Mouse (Mus musculus) thymus, postnatal 14 days (tissue): ENCODE data around the gene Cyp46a1.

Experiments used
- DNase-seq: peaks from one replicate; pipeline ENCODE4 v3.0.0; 2021

Cyp46a1 gene

DNA sequence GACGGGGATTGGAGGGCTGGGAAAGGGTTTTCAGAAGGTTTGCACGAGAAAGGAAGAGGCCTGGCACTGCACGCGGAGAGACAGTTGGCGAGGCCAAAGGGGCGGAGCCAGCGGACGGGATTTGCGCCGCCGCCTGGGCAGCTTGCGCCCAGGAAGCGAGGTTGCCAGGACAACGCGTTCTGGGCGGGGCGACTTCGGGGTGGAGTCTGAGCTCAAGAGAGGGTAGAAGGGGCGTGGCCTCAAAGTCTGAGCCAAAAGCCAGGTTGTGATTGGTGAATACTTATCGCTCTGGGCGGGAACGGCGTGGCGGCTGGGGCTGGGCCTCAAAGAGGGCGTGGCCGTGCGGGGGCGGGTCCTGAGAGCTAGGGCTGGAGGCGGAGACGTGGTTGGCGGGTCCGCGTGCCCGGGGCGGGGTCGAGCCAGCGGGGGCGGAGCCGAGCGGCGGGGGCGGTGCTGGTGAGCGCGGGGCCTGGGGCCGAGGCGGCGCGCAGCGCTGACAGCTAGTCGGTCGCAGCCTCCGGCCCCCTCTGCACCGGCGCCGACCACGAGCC lies at the start of gene Cyp46a1:
Cyp46a1 (plus strand) TSS at position 487 of the 551 bp plus-strand sequence.
- DNase-seq = peak; percentile 94

GRCm38 (mm10) chr12:108284455-108285224 lies 49.5 kb upstream of the Cyp46a1 start:
- DNase-seq = no peak

GRCm38 (mm10) chr12:108285225-108286011 lies 48.8 kb upstream of the Cyp46a1 start:
- no peak for DNase-seq

- DNase-seq = no peak
Measured at GRCm38 (mm10) chr12:108286381-108286780, 47.8 kb upstream of the Cyp46a1 start.

- DNase-seq = no peak
Measured at GRCm38 (mm10) chr12:108287011-108287410, 47.2 kb upstream of the Cyp46a1 start.

DNA sequence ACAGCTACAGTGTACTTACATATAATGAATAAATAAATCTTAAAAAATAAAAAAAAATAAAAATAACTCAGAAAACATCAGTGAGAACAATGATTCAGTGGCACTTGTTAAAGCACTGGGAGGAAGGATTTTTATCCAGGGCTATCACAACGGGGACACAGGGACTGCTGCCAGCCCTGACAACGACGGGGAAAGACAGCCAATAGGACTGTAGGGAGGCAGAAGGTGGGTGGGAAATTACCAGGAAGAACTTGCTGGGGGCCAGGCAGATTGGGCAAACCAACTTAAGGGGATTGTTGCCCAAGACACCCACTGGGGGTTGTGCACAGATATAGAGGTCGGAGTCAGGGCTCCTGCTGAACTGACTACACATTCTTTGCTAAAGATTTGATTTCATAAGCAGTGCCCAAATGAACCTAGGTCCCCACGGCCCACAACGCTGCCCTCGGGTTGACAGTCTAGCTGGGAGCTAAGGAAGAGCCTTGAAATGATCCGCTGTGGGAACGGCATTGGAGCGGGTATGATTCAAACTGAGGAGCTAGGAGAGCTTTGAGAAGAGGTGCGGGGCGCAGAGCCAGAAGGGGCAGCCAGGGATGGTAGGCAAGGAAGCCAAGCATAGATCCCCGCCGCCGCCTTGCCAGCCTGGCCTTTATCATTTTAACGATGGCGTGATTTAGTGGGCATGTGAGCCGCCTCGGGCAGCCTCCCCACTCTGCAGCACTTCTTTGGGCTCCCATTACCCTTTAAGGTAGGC lies 45.9 kb upstream of the Cyp46a1 start:
- DNase-seq = no peak

DNA sequence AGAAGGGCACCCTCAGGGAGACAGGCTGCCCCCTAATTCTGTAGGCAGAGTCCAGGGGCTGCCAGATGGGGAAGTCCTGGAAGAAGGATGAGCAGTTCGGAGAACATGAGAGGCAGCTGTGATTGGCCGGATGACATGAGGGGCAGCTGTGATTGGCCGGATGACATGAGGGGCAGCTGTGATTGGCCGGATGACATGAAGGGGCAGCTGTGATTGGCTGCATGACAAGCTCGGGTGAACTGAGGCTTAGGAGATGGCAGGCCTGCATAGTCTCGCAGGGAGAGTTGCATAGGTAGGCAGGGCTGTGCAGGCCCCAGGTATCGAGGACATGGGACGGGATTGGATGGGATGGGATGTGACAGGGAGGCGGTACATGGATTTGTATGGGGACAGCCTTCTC lies 41.8 kb upstream of the Cyp46a1 start:
- peak; percentile 29 for DNase-seq

GRCm38 (mm10) chr12:108292957-108293356 lies 41.2 kb upstream of the Cyp46a1 start:
- DNase-seq = peak; percentile 86

DNA sequence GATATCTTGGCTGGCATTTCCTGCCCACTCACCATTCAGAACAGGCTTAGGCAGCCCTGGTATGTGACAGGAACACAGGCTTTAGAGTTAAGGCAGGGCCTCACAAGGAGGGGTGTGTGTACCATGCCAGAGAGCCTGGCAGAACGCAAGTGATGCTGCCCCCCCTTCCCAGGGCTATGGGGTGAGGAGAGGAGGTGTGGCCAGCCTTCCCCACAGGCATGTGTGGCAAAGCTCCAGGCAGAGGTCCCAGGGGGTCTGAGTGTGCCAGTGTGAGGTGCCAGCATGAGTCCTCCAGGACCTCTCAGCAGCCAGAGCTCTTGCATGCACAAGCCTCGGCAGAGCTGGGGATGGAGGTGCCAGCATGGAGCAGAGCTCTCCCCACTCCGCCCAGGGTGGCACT lies 39.6 kb upstream of the Cyp46a1 start:
- no peak for DNase-seq

DNA sequence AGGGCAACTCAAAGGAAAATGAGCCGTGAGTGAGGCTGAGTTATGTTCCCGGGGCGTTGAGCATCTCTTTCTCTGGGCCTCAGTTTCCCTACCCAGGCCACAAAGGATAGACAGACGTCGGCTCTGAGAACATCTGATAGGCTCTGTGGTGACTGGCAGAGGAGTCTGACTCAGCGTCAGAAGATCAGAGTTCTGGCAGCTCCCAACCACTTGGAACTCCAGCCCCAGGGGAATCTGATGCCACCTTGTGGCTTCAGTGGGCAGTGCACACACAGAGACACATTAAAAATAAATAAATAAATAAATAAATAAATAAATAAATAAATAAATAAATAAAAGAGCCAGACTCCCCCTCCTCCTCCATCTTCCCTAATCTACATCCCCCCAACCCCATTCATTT lies 37.1 kb upstream of the Cyp46a1 start:
- DNase-seq = peak; percentile 25

- DNase-seq = no peak
Measured at GRCm38 (mm10) chr12:108301006-108301405, 33.2 kb upstream of the Cyp46a1 start.

DNA sequence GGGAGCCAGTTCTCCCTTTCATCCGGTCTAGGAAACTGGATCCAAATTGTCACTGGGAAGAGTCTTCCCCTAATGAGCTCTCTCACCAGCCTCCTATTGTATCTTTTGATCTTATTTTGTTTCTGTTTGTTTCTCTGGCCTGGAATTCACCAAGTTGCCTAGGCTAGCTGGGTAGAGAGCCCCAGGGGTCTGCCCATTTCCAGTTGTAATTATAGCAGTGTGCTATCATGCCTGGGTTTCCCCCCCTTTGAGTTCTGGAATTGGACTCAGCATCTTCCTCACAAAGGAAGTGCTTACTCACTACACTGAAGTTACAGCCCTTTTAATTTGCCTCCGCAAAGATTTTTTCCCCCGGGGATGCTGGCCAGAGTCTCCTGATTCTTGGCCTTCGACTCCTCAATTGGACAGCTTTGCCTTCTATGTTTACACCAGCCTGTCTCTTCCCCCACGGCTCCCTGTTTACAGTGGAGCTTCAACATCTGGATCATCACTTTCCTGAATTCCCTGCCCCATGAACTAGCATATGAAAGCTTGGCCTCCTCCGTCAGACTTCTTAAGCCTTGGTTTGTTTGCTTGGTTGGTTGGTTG lies 30.3 kb upstream of the Cyp46a1 start:
- no peak for DNase-seq

DNA sequence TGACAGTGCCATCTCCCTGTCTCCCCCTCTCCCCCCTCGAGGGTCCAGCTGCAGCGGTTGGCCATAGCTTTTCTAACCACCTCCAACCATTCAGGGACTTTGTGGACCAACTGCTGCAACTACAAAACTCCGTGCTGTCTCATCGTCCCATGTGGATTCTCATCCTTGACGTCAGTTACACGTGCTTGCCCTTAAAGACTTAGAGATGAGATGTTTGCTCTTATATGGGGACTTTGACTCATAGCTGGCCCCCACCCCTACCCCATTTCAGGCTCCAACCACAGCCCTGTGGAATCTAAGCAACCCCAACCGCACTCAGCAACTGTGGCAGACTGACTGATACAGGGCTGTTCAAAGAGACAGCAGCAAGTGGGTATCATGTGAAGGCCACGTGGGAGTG lies 29.0 kb upstream of the Cyp46a1 start:
- DNase-seq = no peak

GRCm38 (mm10) chr12:108305812-108306794 lies 28.1 kb upstream of the Cyp46a1 start, which contains the start of gene Hhipl1:
Gene Hhipl1, plus strand, starts transcription at chr12:108306270.
- no peak for DNase-seq

DNA sequence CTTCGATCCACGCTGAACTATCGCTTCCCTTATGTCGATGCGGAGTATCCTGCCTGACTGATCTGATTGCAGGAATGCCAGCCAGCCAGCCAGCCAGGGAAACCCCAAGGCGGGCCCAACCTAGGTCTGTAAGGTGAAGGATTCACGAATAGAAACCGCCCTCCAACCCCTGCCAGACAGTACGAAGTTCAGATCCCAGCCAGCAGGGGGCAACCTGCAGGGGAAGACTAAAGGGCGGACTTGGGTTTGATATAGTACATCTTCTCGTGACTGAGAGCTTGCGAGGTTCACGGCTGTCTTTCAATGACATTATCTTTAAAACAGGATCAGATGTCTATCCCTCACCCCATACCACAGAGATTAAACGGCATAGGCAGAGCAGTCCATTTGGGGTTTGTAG lies 26.6 kb upstream of the Cyp46a1 start:
- peak; percentile 68 for DNase-seq

DNA sequence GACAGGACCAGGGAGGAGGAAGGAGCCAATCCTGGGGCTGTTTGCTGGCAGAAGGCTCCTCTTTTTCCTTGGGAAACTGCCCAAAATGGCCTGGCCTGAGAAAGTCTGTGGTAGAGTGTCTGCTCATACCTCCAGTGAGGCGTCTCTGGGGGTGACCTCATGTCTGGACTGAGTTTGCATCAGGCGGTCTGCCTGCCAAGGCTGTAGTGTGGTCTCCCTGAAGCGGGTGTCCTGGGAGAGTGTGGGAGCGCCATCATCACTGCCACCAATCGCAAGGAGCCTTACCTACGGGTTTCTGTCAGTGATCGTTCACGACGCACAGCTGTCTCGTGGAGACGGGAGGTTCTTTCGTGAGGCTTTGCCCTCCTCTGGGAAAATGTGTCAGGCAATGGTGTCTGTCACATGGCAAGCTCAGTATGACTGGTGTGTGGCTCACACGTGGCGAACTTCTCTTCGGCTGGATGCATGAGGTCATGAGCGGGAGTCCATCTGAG lies 25.8 kb upstream of the Cyp46a1 start:
- DNase-seq = no peak

- DNase-seq = no peak
Measured at GRCm38 (mm10) chr12:108309116-108309794, 24.9 kb upstream of the Cyp46a1 start.

GRCm38 (mm10) chr12:108310041-108310440 lies 24.1 kb upstream of the Cyp46a1 start:
- no peak for DNase-seq

DNA sequence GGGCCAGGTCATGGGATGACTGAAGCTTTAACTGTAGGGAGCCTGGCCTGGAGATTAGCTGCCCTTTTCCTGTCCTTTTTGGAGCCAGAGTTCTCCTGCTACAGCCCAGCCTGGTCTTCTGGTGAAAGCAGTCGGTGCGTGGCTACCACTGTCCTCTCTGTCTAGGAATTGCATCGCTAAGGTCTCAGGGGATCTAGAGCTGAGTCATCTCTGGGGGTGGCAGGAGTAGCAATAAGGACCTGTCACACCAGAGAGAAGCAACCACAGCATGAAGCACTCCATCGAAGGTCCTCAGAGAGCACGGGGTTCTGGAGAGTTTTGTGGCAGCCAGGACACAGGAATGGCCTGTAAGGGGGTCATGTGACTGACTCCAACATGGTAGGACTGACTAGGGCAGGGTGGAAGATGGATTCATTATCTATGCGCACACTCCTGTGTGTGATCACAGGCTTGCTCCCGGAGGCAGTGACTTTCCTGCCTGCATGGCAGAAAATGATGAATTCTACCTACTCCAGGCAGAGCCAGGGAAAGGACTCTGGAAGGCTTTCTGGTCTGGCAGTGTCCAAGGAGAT lies 23.6 kb upstream of the Cyp46a1 start:
- DNase-seq = no peak

DNA sequence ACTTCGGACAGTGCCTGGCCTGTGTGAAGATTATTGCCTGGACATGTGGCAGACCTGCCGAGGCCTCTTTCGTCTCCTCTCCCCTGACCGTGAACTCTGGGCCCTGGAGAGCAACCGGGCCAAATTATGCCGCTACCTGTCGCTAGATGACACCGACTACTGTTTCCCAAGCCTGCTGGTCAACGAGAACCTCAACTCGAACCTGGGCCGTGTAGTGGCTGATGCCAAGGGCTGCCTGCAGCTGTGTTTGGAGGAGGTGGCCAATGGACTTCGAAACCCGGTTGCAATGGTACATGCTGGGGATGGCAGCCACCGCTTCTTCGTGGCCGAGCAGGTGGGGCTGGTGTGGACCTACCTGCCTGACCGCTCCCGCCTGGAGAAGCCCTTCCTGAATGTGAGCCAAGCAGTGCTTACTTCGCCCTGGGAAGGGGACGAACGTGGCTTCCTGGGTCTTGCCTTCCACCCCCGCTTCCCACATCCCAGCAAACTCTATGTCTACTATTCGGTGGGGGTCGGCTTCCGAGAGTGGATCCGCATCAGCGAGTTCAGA lies 22.4 kb upstream of the Cyp46a1 start:
- no peak for DNase-seq
